Mouse (Mus musculus): Measurements from ENCODE around the gene E2f1. TPM values are rescaled to one million over a fixed set of nuclear protein-coding genes. Genes with fewer than 3 reads are reported as not detected.

E2f1 gene
- total RNA-seq, 2 experiments from 2014 or later, result 5.8 to 5.9 TPM

Other genes starting within 250 kb of the E2f1 start
- gene Cdk5rap1, start 196.9 kb downstream of the E2f1 start, total RNA-seq (2021), result 10 to 100 TPM; 17.7 to 18.7 TPM
- gene Snta1, start 161.8 kb downstream of the E2f1 start, total RNA-seq (2021), result 10 to 100 TPM; 39.1 to 44.3 TPM
- 10 to 100 TPM; 46.4 to 51.4 TPM for gene Cbfa2t2, start 133.4 kb downstream of the E2f1 start, total RNA-seq (2021)
- gene 1700003F12Rik, start 22.8 kb downstream of the E2f1 start, total RNA-seq (2021), result under 1 TPM; 0.81 to 0.94 TPM
- gene Actl10, start 18.1 kb downstream of the E2f1 start, total RNA-seq (2021), result not detected
- 10 to 100 TPM; 27.4 to 29.8 TPM for gene Necab3, start 11.0 kb downstream of the E2f1 start, total RNA-seq (2021)
- 10 to 100 TPM; 11.4 to 13.2 TPM for gene Pxmp4, start 33.8 kb upstream of the E2f1 start, total RNA-seq (2021)
- gene Zfp341, start 43.4 kb upstream of the E2f1 start, total RNA-seq (2021), result 10 to 100 TPM; 10.1 to 10.6 TPM
- gene 4930519P11Rik, start 43.5 kb upstream of the E2f1 start, total RNA-seq (2021), result not detected
- 100 to 1,000 TPM; 206 to 232 TPM for gene Chmp4b, start 81.8 kb upstream of the E2f1 start, total RNA-seq (2021)
- not detected for gene Gm14214, start 200.1 kb upstream of the E2f1 start, total RNA-seq (2021)
- 10 to 100 TPM; 70.8 to 74.2 TPM for gene Raly, start 221.2 kb upstream of the E2f1 start, total RNA-seq (2021)
- gene a, start 221.5 kb upstream of the E2f1 start, total RNA-seq (2021), result not detected

Measured in layer of hippocampus, postnatal 25 days (tissue).